Mouse (Mus musculus): ENCODE data around the gene Kcnj10. TPM values are rescaled to one million over a fixed set of nuclear protein-coding genes. Genes with fewer than 3 reads are reported as not detected.

The Kcnj10 gene
- total and polyA plus RNA-seq, 3 experiments: 0.04 to 0.72 TPM; not detected in 1

GRCm38 (mm10) chr1:172299528-172299927 is 41.5 kb upstream of the Kcnj10 start:
- H3K4me1 ChIP-seq (ENCODE audit: control insufficient read depth in 1 of 2, insufficient read depth in 2 of 2, low read length in 2 of 2): peaks cover 9 to 25% of the 10 kb centered on the region in 2 experiments
- no peaks in the 10 kb centered on the region for H3K9me3 ChIP-seq (replicated peaks; ENCODE audit: insufficient read depth, low read length)

GRCm38 (mm10) chr1:172300247-172300646 is 40.8 kb upstream of the Kcnj10 start:
- H3K9me3 ChIP-seq (replicated peaks; ENCODE audit: insufficient read depth, low read length): no peaks in the 10 kb centered on the region
- no peaks in the 10 kb centered on the region for H3K79me2 ChIP-seq (ENCODE audit: control insufficient read depth, insufficient read depth, low read length, poor library complexity)
- peaks cover 9 to 30% of the 10 kb centered on the region in 2 experiments for H3K4me1 ChIP-seq (ENCODE audit: control insufficient read depth in 1 of 2, insufficient read depth in 2 of 2, low read length in 2 of 2)
- no peak for DNase-seq (ENCODE audit: low read depth, low spot score)
- no peak overlapping the region for H3K27ac ChIP-seq (ENCODE audit: control insufficient read depth, low read depth, low read length)
- H3K36me3 ChIP-seq (ENCODE audit: control insufficient read depth in 1 of 2, insufficient read depth in 2 of 2, low read length in 2 of 2): peaks cover 0 to 27% of the 10 kb centered on the region in 2 experiments; a peak in 2 of 4 replicates
- no peak for TF ChIP-seq UBTF (IDR thresholded peaks at IDR 0.05; ENCODE audit: borderline replicate concordance, insufficient read depth, low read depth, low read length)
- no peak for TF ChIP-seq MAFK (IDR thresholded peaks at IDR 0.05; ENCODE audit: borderline replicate concordance, low read depth, low read length)
- 0 out of 6 replicates have a peak, but pooled peaks of 1 of the 3 experiments have one; percentile 4 for TF ChIP-seq CTCF (IDR thresholded peaks at IDR 0.05 in 2 of 3, conservative IDR thresholded peaks at IDR 0.05 in 1 of 3; ENCODE audit: control insufficient read depth in 1 of 3, insufficient read depth in 1 of 3, low read depth in 2 of 3, low read length in 3 of 3, poor library complexity in 1 of 3, severe bottlenecking in 1 of 3)
- TF ChIP-seq ETS1 (IDR thresholded peaks at IDR 0.05; ENCODE audit: low read depth, low read length): no peak
- TF ChIP-seq NRF1 (IDR thresholded peaks at IDR 0.05; ENCODE audit: insufficient read depth, low read depth, low read length, poor library complexity, severe bottlenecking): no peak
- TF ChIP-seq USF2 (IDR thresholded peaks at IDR 0.05; ENCODE audit: borderline replicate concordance in 1 of 2, insufficient read depth in 1 of 2, low read depth in 1 of 2, low read length in 2 of 2): no peak
- no peak for TF ChIP-seq USF1 (IDR thresholded peaks at IDR 0.05; ENCODE audit: low read depth, low read length)
- no peak for TF ChIP-seq NELFE (IDR thresholded peaks at IDR 0.05; ENCODE audit: low read depth, low read length)
- no peak overlapping the region for H3K9ac ChIP-seq (ENCODE audit: control insufficient read depth, low read depth, low read length, poor library complexity, severe bottlenecking)
- no peak overlapping the region for H3K4me3 ChIP-seq (ENCODE audit: control insufficient read depth in 1 of 2, insufficient read depth in 1 of 2, low read depth in 2 of 2, low read length in 2 of 2)
- H3K27me3 ChIP-seq (ENCODE audit: control insufficient read depth in 1 of 2, insufficient read depth in 2 of 2, low read length in 2 of 2): peaks cover 6% of the 10 kb centered on the region in 2 experiments; a peak in 2 of 4 replicates

More at GRCm38 (mm10) chr1:172299528-172299927, 41.5 kb upstream of the Kcnj10 start:
- Histone ChIP-seq H3K36me3 (ENCODE audit: control insufficient read depth in 1 of 2, insufficient read depth in 2 of 2, low read length in 2 of 2) (peaks cover 0 to 22% of the 10 kb centered on the region in 2 experiments; a peak in 2 of 4 replicates), H3K27ac (ENCODE audit: control insufficient read depth, low read depth, low read length) (no peak overlapping the region), H3K79me2 (ENCODE audit: control insufficient read depth, insufficient read depth, low read length, poor library complexity) (no peaks in the 10 kb centered on the region), H3K27me3 (ENCODE audit: control insufficient read depth in 1 of 2, insufficient read depth in 2 of 2, low read length in 2 of 2) (peaks cover 6% of the 10 kb centered on the region in 2 experiments; a peak in 2 of 4 replicates), H3K4me3 (ENCODE audit: control insufficient read depth in 1 of 2, insufficient read depth in 1 of 2, low read depth in 2 of 2, low read length in 2 of 2) (no peak overlapping the region), H3K9ac (ENCODE audit: control insufficient read depth, low read depth, low read length, poor library complexity, severe bottlenecking) (no peak overlapping the region)
- DNase-seq (ENCODE audit: low read depth, low spot score): no peak
- TF ChIP-seq CTCF (IDR thresholded peaks at IDR 0.05 in 2 of 3, conservative IDR thresholded peaks at IDR 0.05 in 1 of 3; ENCODE audit: control insufficient read depth in 1 of 3, insufficient read depth in 1 of 3, low read depth in 2 of 3, low read length in 3 of 3, poor library complexity in 1 of 3, severe bottlenecking in 1 of 3) (no peak), GABPA (IDR thresholded peaks at IDR 0.05; ENCODE audit: low read depth, low read length) (no peak), MYC (IDR thresholded peaks at IDR 0.05; ENCODE audit: low read depth, low read length) (no peak), MXI1 (IDR thresholded peaks at IDR 0.05; ENCODE audit: low read depth, low read length) (no peak), NRF1 (IDR thresholded peaks at IDR 0.05; ENCODE audit: insufficient read depth, low read depth, low read length, poor library complexity, severe bottlenecking) (no peak), ZNF384 (IDR thresholded peaks at IDR 0.05; ENCODE audit: low read depth, low read length) (no peak), GATA1 (IDR thresholded peaks at IDR 0.05; ENCODE audit: low read depth, low read length) (no peak), SMC3 (IDR thresholded peaks at IDR 0.05; ENCODE audit: low read depth, low read length) (no peak), ELF1 (IDR thresholded peaks at IDR 0.05; ENCODE audit: low read depth, low read length) (no peak), CHD2 (IDR thresholded peaks at IDR 0.05; ENCODE audit: low read length) (no peak), ZMIZ1 (IDR thresholded peaks at IDR 0.05; ENCODE audit: low read depth, low read length) (no peak), POLR2A (IDR thresholded peaks at IDR 0.05; ENCODE audit: control insufficient read depth in 1 of 2, insufficient read depth in 1 of 2, low read depth in 1 of 2, low read length in 2 of 2, poor library complexity in 1 of 2) (no peak), TCF12 (IDR thresholded peaks at IDR 0.05; ENCODE audit: low read depth, low read length) (no peak), RAD21 (IDR thresholded peaks at IDR 0.05; ENCODE audit: low read depth, low read length) (no peak), SIN3A (IDR thresholded peaks at IDR 0.05; ENCODE audit: low read length) (no peak), MYB (IDR thresholded peaks at IDR 0.05; ENCODE audit: low read depth, low read length) (no peak), NELFE (IDR thresholded peaks at IDR 0.05; ENCODE audit: low read depth, low read length) (no peak), MAFK (IDR thresholded peaks at IDR 0.05; ENCODE audit: borderline replicate concordance, low read depth, low read length) (no peak), POLR2AphosphoS5 (IDR thresholded peaks at IDR 0.05; ENCODE audit: borderline replicate concordance, low read depth, low read length) (no peak), UBTF (IDR thresholded peaks at IDR 0.05; ENCODE audit: borderline replicate concordance, insufficient read depth, low read depth, low read length) (no peak)
